Mouse (Mus musculus): ENCODE results near the gene Tnr. TPM values are rescaled to one million over a fixed set of nuclear protein-coding genes. Genes with fewer than 3 reads are reported as not detected.

Tnr gene
- polyA plus RNA-seq, 2 experiments from 2014 or later, result 0.04 TPM; not detected in 1

- ATAC-seq, result no peak
Measured at GRCm38 (mm10) chr1:159717016-159717415, 193.4 kb downstream of the Tnr start.

GRCm38 (mm10) chr1:159723733-159724132 is 200.2 kb downstream of the Tnr start:
- no peak for ATAC-seq

GRCm38 (mm10) chr1:159729270-159729669 is 205.7 kb downstream of the Tnr start:
- no peak for ATAC-seq

GRCm38 (mm10) chr1:159730826-159731225 is 207.3 kb downstream of the Tnr start:
- no peak for ATAC-seq

GRCm38 (mm10) chr1:159735099-159735498 is 211.5 kb downstream of the Tnr start:
- no peak for ATAC-seq

- no peak for ATAC-seq
Measured at GRCm38 (mm10) chr1:159739478-159739877, 215.9 kb downstream of the Tnr start.

GRCm38 (mm10) chr1:159741237-159742002 is 217.9 kb downstream of the Tnr start:
- no peak for ATAC-seq

- no peak for ATAC-seq
Measured at GRCm38 (mm10) chr1:159742003-159742274, 218.4 kb downstream of the Tnr start.

GRCm38 (mm10) chr1:159743744-159744253 is 220.2 kb downstream of the Tnr start:
- no peak for ATAC-seq

- ATAC-seq, result no peak
Measured at GRCm38 (mm10) chr1:159745311-159745710, 221.7 kb downstream of the Tnr start.

GRCm38 (mm10) chr1:159747969-159748368 is 224.4 kb downstream of the Tnr start:
- ATAC-seq, result no peak

GRCm38 (mm10) chr1:159750411-159750810 is 226.8 kb downstream of the Tnr start:
- no peak for ATAC-seq

- no peak for ATAC-seq
Measured at GRCm38 (mm10) chr1:159750876-159751275, 227.3 kb downstream of the Tnr start.

GRCm38 (mm10) chr1:159760970-159761369 is 237.4 kb downstream of the Tnr start:
- no peak for ATAC-seq

GRCm38 (mm10) chr1:159763901-159764300 is 240.3 kb downstream of the Tnr start:
- ATAC-seq, result no peak

- no peak for ATAC-seq
Measured at GRCm38 (mm10) chr1:159764897-159765296, 241.3 kb downstream of the Tnr start.

GRCm38 (mm10) chr1:159769948-159770347 is 246.4 kb downstream of the Tnr start:
- ATAC-seq, result no peak

GRCm38 (mm10) chr1:159773671-159774070 is 250.1 kb downstream of the Tnr start:
- no peak for ATAC-seq

- ATAC-seq, result no peak
Measured at GRCm38 (mm10) chr1:159775168-159775567, 251.6 kb downstream of the Tnr start.

GRCm38 (mm10) chr1:159777107-159777506 is 253.5 kb downstream of the Tnr start:
- no peak for ATAC-seq

- no peak for ATAC-seq
Measured at GRCm38 (mm10) chr1:159779424-159779823, 255.9 kb downstream of the Tnr start.

GRCm38 (mm10) chr1:159783842-159784241 is 260.3 kb downstream of the Tnr start:
- ATAC-seq, result no peak

- ATAC-seq, result no peak
Measured at GRCm38 (mm10) chr1:159788312-159788711, 264.7 kb downstream of the Tnr start.

GRCm38 (mm10) chr1:159792546-159792945 is 269.0 kb downstream of the Tnr start:
- no peak for ATAC-seq

GRCm38 (mm10) chr1:159796021-159796420 is 272.5 kb downstream of the Tnr start:
- ATAC-seq, result no peak
